Mouse (Mus musculus) gastrocnemius, postnatal 36 days (tissue): ENCODE results near the gene Tnxb. TPM values are rescaled to one million over a fixed set of nuclear protein-coding genes. Genes with fewer than 3 reads are reported as not detected.

Experiments
- DNase-seq, 2 experiments: peaks; one replicate each; pipeline ENCODE4 v3.0.0; 2022
- intact Hi-C: fragments of 180-260 bp; cut with DNase I; formaldehyde crosslinking; loops from one replicate; pipeline ENCODE4 v1.15.1; 2025
- total RNA-seq, 2 experiments: library from RNA; stranded (reverse); gene quantifications; 2 replicates each; pipeline ENCODE4 v1.2.3; 2021

Tnxb gene
- total RNA-seq, 2 experiments from 2014 or later: 33.8 to 37.0 TPM

- intact Hi-C loops: loop anchor here (10.0 kb wide), 1 partner anchor 193 kb away; the partner anchor contains the start of genes Dxo and Stk19
- no peak for DNase-seq
These were observed 28.4 kb upstream of the Tnxb start for GRCm38 (mm10) chr17:34641945-34642344.

DNA sequence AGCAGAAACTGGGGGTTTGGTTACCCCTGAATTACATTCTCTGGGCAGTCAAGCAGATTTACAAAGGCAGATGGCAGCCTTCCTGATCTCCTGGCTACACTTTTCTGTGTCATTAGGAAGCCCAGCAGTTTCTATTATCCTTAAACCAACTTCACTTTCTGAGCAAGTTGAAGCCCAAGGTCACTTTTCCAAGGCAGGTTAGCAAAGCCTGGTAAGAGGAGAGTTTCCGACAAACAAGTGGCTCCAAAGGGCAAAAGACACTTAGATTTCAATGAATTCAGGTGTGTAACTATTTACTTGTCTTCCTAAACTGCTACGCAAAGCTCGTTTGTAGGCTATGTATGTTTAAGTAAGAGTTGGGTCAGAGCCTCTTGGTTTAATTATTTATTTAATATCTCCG lies 27.0 kb upstream of the Tnxb start:
- intact Hi-C loops: loop anchor here (10.0 kb wide), 1 partner anchor 191 kb away; the partner anchor contains the start of genes Dxo and Stk19
- no peak for DNase-seq

- intact Hi-C loops: loop anchor here (10.0 kb wide), 1 partner anchor 191 kb away; the partner anchor contains the start of genes Dxo and Stk19
- no peak for DNase-seq
These were observed 26.4 kb upstream of the Tnxb start for GRCm38 (mm10) chr17:34643944-34644343.

DNA sequence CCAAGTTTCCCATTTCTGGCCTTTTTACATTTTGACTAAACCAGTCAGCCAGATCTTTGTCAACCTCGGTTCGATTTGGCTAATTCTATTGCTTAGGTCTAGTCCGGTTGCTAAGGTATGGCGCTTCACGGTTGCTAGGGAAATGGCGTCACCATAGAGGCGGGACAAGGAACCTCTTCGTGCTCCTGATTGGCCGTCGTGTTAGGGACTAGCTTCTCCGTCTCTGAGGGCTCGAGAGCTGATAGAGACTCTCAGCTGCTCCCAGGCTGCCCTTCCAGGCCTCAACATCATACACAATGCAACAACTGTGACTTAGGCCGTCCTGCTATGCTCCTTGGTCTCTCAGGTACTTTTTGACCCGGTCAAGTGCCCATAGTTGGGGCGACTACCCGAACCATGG lies 25.7 kb upstream of the Tnxb start, which contains the start of gene Fkbpl:
Gene Fkbpl (plus strand): TSS at position 157 of the 400 bp plus-strand sequence.
- peak; percentile 94 to 95 for DNase-seq
- intact Hi-C loops: loop anchor here (10.0 kb wide), 1 partner anchor 190 kb away; the partner anchor contains the start of genes Dxo and Stk19

GRCm38 (mm10) chr17:34645256-34645829 lies 25.0 kb upstream of the Tnxb start:
- intact Hi-C loops: loop anchor here (10.0 kb wide), 1 partner anchor 189 kb away; the partner anchor contains the start of genes Dxo and Stk19

DNA sequence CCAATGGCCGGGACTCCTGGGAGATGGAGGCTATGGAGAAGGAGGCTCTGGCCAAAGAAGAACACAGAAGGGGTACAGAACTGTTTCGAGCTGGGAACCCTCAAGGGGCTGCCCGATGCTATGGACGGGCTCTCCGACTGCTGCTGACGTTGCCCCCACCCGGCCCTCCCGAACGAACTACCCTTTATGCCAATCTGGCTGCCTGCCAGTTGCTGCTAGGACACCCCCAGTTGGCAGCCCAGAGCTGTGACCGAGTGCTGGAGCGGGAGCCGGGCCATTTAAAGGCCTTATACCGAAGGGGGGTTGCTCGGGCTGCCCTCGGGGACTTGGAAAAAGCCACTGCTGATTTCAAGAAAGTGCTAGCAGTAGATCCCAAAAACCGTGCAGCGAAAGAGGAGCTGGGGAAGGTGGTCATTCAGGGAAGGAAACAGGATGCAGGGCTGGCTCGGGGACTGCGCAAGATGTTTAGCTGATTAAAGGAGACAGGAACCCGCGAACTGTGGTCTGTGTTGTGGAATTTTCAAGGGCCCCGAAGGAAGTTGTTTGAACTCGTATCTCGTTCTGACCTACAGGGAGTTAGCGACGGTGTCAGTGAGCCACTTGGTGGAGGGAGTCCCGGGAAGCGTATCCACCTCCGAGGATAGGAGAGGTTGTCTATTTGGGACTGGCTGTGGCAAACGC lies 24.4 kb upstream of the Tnxb start:
- no peak for DNase-seq
- intact Hi-C loops: loop anchor here (10.0 kb wide), 1 partner anchor 189 kb away; the partner anchor contains the start of genes Dxo and Stk19

More at GRCm38 (mm10) chr17:34645256-34645829, 25.0 kb upstream of the Tnxb start:
- no peak for DNase-seq

DNA sequence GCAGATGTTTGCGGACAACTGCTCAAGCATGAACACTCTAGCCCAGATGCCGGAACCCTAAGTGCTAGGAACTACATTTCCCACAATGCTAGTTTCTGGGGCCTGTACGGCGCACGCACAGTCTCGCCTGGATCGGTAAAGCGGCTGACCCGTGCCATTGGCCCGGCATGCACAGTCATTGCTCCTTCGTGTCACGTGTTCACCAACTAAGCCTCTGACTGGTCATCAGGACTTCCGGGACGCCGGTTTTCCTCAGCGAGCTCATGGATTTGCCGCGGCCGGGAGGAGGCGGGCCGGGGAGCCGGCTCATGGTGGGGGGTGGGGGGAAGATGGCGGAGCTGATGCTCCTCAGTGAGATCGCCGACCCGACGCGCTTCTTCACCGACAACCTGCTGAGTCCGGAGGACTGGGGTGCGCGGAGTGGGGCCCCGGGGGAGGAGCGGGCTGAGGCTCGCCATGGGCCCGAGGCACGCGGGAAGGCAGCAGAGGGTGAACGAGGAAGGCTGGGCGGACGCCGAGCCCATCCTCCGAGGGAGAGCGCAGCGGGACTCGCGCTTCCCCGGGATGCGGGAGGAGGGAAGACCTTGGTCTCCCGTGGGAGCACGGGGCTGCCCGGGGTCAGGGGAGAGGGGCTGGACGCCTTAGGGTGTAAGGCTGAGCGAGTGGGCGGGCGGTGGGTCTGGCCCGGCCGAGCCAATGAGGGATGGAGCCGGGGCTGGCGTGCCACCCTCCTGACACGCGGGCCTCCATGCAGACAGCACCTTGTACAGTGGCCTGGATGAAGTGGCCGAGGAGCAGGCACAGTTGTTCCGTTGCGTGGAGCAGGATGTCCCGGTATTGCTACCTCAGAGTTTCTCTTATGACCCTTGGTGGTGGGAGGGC lies 23.2 kb upstream of the Tnxb start, which contains the start of gene Atf6b:
Gene Atf6b (plus strand): TSS at position 241 of the 882 bp plus-strand sequence.
- peak; percentile 85 to 92 for DNase-seq
- intact Hi-C loops: loop anchor here (10.0 kb wide), 1 partner anchor 188 kb away; the partner anchor contains the start of genes Dxo and Stk19

- peak in 1 of 2 experiments; percentile 8 for DNase-seq
These were observed 22.0 kb upstream of the Tnxb start for GRCm38 (mm10) chr17:34648141-34648890.

GRCm38 (mm10) chr17:34649106-34649864 lies 21.1 kb upstream of the Tnxb start:
- no peak for DNase-seq
- intact Hi-C loops: loop anchor here (10.0 kb wide), 1 partner anchor 186 kb away; the partner anchor contains the start of genes Dxo and Stk19

More at GRCm38 (mm10) chr17:34648141-34648890, 22.0 kb upstream of the Tnxb start:
- intact Hi-C loops: loop anchor here (10.0 kb wide), 1 partner anchor 186 kb away; the partner anchor contains the start of genes Dxo and Stk19

GRCm38 (mm10) chr17:34650781-34651180 lies 19.6 kb upstream of the Tnxb start:
- intact Hi-C loops: no loop called here
- DNase-seq: no peak

DNA sequence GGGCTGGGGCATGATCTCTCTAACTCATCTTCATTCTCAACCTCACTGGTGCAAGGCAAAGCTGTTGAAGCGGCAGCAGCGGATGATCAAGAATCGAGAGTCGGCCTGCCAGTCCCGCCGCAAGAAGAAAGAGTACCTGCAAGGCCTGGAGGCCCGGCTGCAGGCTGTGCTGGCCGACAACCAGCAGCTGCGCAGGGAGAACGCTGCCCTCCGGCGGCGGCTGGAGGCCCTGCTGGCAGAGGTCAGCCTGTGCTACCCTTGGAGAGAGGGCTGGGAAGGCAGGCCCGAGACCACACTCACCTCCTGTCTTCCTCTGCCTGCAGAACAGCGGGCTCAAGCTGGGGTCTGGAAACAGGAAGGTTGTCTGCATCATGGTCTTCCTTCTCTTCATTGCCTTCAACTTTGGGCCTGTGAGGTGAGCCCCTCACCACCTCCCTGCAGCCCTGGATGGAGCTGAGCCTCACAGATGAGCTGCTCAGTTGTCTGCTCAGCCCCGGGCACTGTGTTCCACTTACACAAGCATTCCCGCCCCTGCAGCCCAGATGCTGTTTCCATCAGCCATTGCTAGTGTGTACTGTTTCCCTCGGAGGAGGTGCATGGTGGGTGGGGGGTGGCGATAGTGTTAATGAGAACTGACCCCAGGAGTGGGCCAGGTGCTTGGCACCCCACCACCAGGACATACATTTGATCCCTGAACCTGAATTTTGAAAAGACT lies 18.7 kb upstream of the Tnxb start:
- intact Hi-C loops: loop anchor here (2.0 kb wide), 1 partner anchor 61 kb away; no protein-coding TSS in a partner anchor
- no peak for DNase-seq

DNA sequence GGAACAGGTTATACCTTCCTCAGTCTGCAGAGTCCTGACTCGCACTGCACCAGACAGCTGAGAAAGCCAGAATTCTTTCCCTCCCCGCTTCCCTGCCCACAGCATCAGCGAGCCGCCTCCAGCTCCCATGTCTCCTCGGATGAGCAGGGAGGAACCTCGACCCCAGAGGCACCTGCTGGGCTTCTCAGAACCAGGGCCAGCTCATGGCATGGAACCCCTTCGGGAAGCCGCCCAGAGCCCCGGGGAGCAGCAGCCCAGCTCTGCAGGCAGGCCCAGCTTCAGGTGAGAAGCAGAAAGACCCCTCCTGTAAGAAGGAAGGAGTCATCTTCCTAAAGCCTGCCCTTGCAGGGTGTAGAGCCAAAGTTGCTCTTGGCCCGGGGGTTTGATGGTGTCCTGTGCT lies 17.8 kb upstream of the Tnxb start:
- DNase-seq: no peak
- intact Hi-C loops: loop anchor here (2.0 kb wide), 1 partner anchor 60 kb away; no protein-coding TSS in a partner anchor

GRCm38 (mm10) chr17:34652985-34653384 lies 17.4 kb upstream of the Tnxb start:
- intact Hi-C loops: loop anchor here (2.0 kb wide), 1 partner anchor 60 kb away; no protein-coding TSS in a partner anchor

GRCm38 (mm10) chr17:34653746-34654285 lies 16.5 kb upstream of the Tnxb start:
- intact Hi-C loops: loop anchor here (2.0 kb wide), 1 partner anchor 59 kb away; no protein-coding TSS in a partner anchor
- peak in 1 of 2 experiments; percentile 63 for DNase-seq

More at GRCm38 (mm10) chr17:34652985-34653384, 17.4 kb upstream of the Tnxb start:
- DNase-seq: no peak

DNA sequence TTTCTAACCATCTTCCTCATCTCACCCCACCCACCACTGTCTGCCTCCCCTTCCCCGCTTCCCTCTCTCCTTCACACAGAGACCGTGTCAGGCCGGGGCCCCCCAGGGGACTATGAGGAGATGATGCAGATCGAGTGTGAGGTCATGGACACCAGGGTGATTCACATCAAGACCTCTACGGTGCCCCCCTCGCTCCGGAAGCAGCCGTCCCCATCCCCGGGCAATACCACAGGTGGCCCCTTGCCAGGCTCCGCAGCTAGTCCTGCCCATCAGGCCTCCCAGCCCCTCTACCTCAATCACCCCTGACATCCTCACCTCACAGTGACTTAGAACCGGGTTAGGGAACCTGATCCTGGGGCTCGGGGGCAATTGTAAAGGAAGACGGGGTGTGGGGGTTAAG lies 15.9 kb upstream of the Tnxb start:
- DNase-seq: no peak
- intact Hi-C loops: no loop called here

GRCm38 (mm10) chr17:34655160-34655559 lies 15.2 kb upstream of the Tnxb start:
- intact Hi-C loops: no loop called here
- DNase-seq: peak; percentile 73 to 81

DNA sequence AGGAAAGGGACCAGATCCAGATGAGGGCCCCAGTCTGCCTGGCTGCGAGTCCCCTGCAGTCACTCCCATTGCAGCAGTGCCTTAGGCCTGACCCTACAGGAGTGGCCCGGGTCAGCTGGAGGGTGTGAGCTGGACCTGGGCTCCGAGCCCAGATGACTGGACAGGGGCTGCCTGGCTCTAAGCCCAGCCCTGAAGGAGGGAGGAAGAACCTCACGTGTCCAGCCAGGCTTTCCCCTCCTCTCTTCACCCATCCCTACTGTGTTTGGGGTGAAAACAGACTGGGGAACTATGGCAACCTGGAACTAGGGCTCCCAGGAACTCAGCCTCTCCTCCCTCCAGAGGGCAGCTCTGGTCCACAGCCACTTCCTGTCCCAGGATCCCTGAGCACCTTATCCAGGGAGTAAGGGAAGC lies 14.7 kb upstream of the Tnxb start:
- DNase-seq: peak; percentile 83 to 89
- intact Hi-C loops: no loop called here
